Mouse (Mus musculus) testis, adult 2 months (tissue): Measurements from ENCODE around the gene Trim14. TPM values are rescaled to one million over a fixed set of nuclear protein-coding genes. Genes with fewer than 3 reads are reported as not detected.

ENCODE experiments used
- H3K27ac ChIP-seq: fragments of 200-500 bp; 2 replicates; pipeline ENCODE4 v1.5.1; 2012; ENCODE audit warnings: low read depth, low read length; ENCODE audit not compliant: control insufficient read depth, insufficient read depth
- H3K27me3 ChIP-seq: fragments of 200-500 bp; 2 replicates; pipeline ENCODE4 v1.6.1; 2012; ENCODE audit warnings: mild to moderate bottlenecking, low read length, moderate library complexity; ENCODE audit not compliant: control insufficient read depth, insufficient read depth
- H3K36me3 ChIP-seq: fragments of 200-500 bp; 2 replicates; pipeline ENCODE4 v1.6.1; 2012; ENCODE audit warnings: mild to moderate bottlenecking, low read length; ENCODE audit not compliant: control insufficient read depth, insufficient read depth
- H3K4me1 ChIP-seq: fragments of 200-500 bp; 2 replicates; pipeline ENCODE4 v1.6.1; 2012; ENCODE audit warnings: low read length; ENCODE audit not compliant: control insufficient read depth, insufficient read depth
- H3K4me3 ChIP-seq: fragments of 200-500 bp; 2 replicates; pipeline ENCODE4 v1.5.1; 2012; ENCODE audit warnings: low read depth, mild to moderate bottlenecking, low read length, moderate library complexity, mixed read lengths; ENCODE audit not compliant: control insufficient read depth
- CTCF ChIP-seq: fragments of 200-500 bp; IDR thresholded peaks from 2 replicates; pipeline ENCODE4 v1.5.1; 2012; ENCODE audit warnings: low read depth, mild to moderate bottlenecking, inconsistent platforms, low read length, moderate library complexity; ENCODE audit not compliant: control insufficient read depth, insufficient read depth, insufficient replicate concordance
- POLR2A ChIP-seq: fragments of 200-500 bp; IDR thresholded peaks from 2 replicates; pipeline ENCODE4 v1.6.1; 2012; ENCODE audit warnings: low read depth, mild to moderate bottlenecking, inconsistent platforms, low read length, moderate library complexity; ENCODE audit not compliant: control insufficient read depth
- polyA plus RNA-seq: library from polyadenylated mRNA; depleted of rRNA; stranded (reverse); fragments of >200 nt; gene quantifications from 2 replicates; pipeline ENCODE4 v1.2.3, GENCODE M21; 2012

Trim14 gene
- polyA plus RNA-seq, 1 experiment = 6.4 TPM

DNA sequence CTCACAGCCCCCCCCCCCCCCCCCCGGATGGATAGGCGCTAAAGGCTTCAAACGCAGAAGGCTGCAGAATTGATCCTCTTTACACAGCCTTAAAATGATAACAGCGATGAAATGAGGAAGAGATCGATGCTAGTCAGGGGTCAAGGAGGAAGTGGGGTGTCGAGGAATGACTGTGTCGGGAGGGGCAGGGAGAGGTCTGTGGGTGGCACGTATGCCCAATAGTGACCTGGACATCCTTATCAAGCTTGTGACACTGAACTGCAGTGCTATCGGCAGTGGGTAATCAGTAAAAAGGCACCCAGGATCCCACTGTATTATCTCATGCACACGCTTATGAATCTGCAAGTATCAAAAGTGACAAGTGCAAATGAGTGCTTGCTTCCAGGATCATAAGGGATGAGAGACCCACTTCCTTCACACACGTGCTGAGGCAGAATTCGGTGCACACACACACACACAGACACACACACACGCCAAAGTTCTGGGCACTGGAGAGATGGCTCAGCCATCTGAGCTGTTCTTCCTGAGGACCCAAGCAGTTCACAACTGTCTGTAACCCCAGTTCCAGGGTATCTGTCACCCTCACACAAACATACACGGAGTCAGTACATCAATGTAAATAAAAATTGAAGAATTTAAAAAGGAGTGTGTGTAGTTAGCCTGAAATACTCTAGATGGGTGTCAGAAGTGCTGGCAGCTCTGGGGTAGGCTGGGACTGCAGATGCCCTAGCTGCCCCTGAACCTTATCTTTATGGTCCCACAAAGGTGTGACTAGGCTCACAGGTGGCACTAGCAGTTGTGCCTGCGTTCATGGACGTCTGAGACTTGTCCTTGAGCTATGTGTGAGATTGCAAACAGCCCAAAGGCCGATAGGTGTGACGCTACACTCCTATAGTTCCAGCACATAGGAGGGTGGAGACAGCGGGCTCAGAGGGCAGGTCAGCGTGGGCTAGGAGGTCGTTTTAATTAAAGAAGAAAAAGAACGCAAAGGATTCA is 23.0 kb upstream of the Trim14 start:
- Histone ChIP-seq H3K27ac (no peak overlapping the region), H3K4me3 (no peak overlapping the region), H3K4me1 (peaks cover 10% of the 10 kb centered on the region), H3K36me3 (no peaks in the 10 kb centered on the region), H3K27me3 (no peaks in the 10 kb centered on the region)
- TF ChIP-seq CTCF (no peak), POLR2A (no peak)

DNA sequence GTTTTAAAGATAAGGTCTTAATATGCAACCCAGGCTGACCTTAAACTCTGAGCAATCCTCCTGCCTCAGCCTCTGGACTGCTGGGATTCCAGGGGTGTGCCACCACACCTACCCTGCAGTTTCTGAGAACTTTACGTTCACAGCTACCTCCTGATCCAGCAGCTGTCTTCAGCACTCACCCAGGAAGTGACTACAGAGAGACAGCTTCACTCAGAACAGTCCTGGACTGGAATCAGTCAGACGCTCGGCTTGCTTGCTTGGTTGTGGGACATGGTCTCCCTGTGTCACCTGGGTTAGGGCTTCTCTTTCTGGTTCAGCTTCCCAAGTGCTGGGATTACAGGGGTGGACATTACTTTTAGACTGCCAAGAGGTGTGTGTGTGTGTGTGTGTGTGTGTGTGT is 21.0 kb upstream of the Trim14 start:
- no peak overlapping the region for H3K27ac ChIP-seq
- no peaks in the 10 kb centered on the region for H3K36me3 ChIP-seq
- H3K27me3 ChIP-seq = no peaks in the 10 kb centered on the region
- no peak overlapping the region for H3K4me3 ChIP-seq
- peaks cover 4% of the 10 kb centered on the region; the same call in 1 of the 2 replicates for H3K4me1 ChIP-seq
- TF ChIP-seq POLR2A (no peak), CTCF (no peak)

DNA sequence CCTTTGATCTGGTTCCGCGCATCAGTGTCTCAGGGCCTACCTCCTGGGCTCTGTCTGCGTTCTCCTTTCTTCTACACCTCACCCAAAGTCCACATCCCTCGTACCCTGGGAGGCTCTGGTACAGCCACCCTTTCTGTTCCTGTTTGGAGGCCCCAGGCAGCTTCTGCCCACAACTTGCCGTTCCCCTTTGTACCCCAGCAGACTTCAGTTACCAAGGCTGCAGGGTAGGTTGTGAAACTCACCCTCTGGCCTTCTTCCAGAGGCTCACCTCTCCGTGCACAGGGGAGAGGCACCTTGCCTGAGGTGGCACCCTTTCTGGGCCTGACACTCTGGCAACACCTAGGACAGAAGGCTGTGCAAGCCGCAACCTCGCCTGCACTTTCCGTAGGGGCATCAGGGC is 19.8 kb upstream of the Trim14 start:
- Histone ChIP-seq H3K27ac (no peak overlapping the region), H3K36me3 (no peaks in the 10 kb centered on the region), H3K27me3 (no peaks in the 10 kb centered on the region), H3K4me3 (no peak overlapping the region), H3K4me1 (peaks cover 4% of the 10 kb centered on the region; the same call in 1 of the 2 replicates)
- TF ChIP-seq CTCF (no peak), POLR2A (no peak)

- no peaks in the 10 kb centered on the region for H3K27me3 ChIP-seq
- TF ChIP-seq CTCF = no peak
- TF ChIP-seq POLR2A = no peak
- no peak overlapping the region; the same call in 1 of the 2 replicates for H3K27ac ChIP-seq
- H3K36me3 ChIP-seq = no peaks in the 10 kb centered on the region
- no peak overlapping the region for H3K4me3 ChIP-seq
- H3K4me1 ChIP-seq = peaks cover 4% of the 10 kb centered on the region; the same call in 1 of the 2 replicates
Observed at GRCm38 (mm10) chr4:46554295-46555069, 18.5 kb upstream of the Trim14 start.

DNA sequence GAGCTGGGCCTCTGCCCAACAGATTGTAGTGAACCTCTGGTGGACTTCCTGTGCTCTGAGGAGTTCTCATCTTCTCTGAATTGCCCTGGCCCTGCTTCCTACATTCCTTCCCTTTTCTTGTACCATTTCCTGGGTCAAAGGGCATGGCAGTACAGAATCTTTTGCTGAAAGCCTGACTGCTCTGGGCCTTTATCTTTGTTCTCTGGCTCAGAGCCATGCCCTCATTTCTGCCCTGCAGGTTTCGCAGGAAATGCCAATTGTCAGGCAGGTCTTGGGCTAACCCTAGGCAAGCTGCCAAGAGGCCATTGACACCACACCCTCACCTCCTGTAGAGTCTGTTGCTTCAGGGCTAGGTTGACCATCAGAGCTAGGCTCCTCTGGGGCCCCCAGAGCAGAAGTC is 17.9 kb upstream of the Trim14 start:
- no peaks in the 10 kb centered on the region for H3K27me3 ChIP-seq
- H3K36me3 ChIP-seq = no peaks in the 10 kb centered on the region
- TF ChIP-seq CTCF (no peak), POLR2A (no peak)
- peaks cover 4% of the 10 kb centered on the region; the same call in 1 of the 2 replicates for H3K4me1 ChIP-seq
- peak overlapping the region; percentile 26; the same call in 1 of the 2 replicates for H3K27ac ChIP-seq
- no peak overlapping the region for H3K4me3 ChIP-seq

DNA sequence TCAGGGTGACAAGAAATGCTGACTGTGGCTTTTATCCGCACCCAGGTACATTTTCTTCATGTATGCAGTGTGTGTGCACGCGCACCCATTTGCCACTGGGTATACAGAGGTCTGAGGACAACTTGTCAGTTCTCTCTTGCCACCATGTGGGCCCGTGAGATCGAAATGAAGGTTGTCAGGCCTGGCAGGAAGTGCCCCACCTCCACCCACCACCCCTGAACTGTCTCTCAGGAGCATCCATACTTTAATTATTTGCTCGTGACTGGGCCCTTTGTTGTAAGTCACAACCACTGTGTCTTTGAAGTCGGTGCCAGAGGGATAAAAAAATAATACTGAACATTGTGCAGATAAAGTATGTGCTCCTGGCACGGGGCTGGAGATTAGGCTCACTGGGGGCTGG is 14.5 kb upstream of the Trim14 start:
- TF ChIP-seq CTCF (no peak), POLR2A (no peak)
- H3K27me3 ChIP-seq = no peaks in the 10 kb centered on the region

GRCm38 (mm10) chr4:46549979-46550378 is 14.0 kb upstream of the Trim14 start:
- Histone ChIP-seq H3K4me3 (no peak overlapping the region), H3K36me3 (no peaks in the 10 kb centered on the region), H3K4me1 (peaks cover 2% of the 10 kb centered on the region; the same call in 1 of the 2 replicates), H3K27me3 (no peaks in the 10 kb centered on the region), H3K27ac (no peak overlapping the region)
- no peak for TF ChIP-seq POLR2A

More for the DNA sequence above, 14.5 kb upstream of the Trim14 start:
- Histone ChIP-seq H3K4me3 (no peak overlapping the region), H3K27ac (no peak overlapping the region), H3K36me3 (no peaks in the 10 kb centered on the region), H3K4me1 (peaks cover 2% of the 10 kb centered on the region; the same call in 1 of the 2 replicates)
